Mouse (Mus musculus): ENCODE measurements at regions not wholly inside any gene's neighbourhood (a gene's known extent, or its start where the extent isn't known, plus 50 kb on each side); places are given as distances from the start of the nearest gene placed in this dataset.
"Not testable (repeated sequence)": the region's sequence is repeated elsewhere in the genome, so short reads cannot be mapped to it uniquely, and the experiment has no call there.

DNA sequence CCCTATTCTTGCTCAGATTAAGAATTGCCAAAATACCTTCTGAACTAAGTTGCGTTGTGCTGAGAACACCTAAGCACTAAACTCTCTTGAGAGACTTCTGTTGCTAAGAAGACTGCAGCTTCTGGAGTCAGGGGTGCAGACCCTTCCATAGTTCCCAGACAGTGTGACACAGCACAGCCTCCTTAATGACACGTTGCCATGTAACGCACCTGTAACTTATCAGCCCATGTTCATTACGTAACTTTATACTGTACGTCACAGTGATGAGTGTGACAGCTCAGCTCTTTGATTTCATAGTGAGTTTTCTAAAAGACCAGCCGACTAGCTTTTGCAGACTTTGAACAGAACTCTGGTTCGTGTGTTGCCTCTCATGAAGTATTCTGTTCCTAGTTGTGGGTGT, 257.8 kb downstream of the AI429214 start:
- not testable (repeated sequence) for TF ChIP-seq ZC3H11A (IDR thresholded peaks at IDR 0.05; ENCODE audit: low read depth, low read length); POLR2A (IDR thresholded peaks at IDR 0.05; ENCODE audit: low read depth, low read length); ZMIZ1 (IDR thresholded peaks at IDR 0.05; ENCODE audit: low read depth, low read length); RAD21 (IDR thresholded peaks at IDR 0.05; ENCODE audit: low read depth, low read length); EP300 (IDR thresholded peaks at IDR 0.05; ENCODE audit: low read length); CTCF (conservative IDR thresholded peaks at IDR 0.05 in 1 of 2, IDR thresholded peaks at IDR 0.05 in 1 of 2; ENCODE audit: low read depth in 2 of 2, low read length in 2 of 2); KAT2A (IDR thresholded peaks at IDR 0.05; ENCODE audit: insufficient replicate concordance, low read length); JUN (IDR thresholded peaks at IDR 0.05; ENCODE audit: insufficient read depth, low read depth, low read length); MAFK (IDR thresholded peaks at IDR 0.05; ENCODE audit: insufficient replicate concordance, low read length); CHD2 (IDR thresholded peaks at IDR 0.05; ENCODE audit: low read length); HCFC1 (IDR thresholded peaks at IDR 0.05; ENCODE audit: low read depth, low read length); NELFE (IDR thresholded peaks at IDR 0.05; ENCODE audit: low read depth, low read length)
